Mouse (Mus musculus): ENCODE measurements around the gene Dock2.

Dock2 gene

DNA sequence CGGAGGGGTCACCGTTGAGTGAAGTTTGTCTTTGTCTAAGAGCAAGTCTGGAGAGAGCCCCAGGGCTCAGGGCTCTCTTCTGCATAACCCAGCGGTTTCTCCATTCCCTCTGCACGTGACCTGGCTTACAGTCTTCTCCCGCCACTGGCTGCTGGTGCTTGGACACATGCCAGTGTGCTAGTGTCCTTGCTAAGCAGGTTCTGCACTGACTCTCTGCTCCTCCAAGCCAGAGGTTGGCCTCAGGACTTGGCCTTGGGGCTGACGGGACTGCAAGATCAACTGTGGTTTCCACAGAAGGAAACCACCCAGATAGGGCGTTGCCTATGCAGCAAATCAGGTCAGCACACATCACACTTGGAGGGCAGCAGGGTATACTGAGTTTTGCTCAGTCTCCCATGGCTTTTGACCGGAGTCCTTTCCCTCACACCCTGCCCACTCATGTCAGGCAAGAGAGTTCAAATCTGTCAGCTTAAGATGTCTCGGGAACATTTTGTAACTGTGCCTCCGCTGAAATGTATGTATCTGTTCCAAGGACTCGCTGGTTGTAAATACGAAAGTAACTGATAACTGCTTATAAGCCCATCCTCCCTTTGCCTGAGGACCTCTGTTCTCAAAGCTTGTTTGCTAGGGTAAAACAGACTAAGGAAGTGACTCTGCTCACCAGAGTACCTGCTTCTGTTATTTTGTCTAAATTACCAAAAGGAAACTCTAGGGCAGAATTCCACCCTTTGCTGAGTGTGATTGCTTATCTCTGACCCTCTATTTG, 12.3 kb downstream of the Dock2 start:
- in situ Hi-C loops (cut with MboI; ENCODE audit: unreplicated experiment in 2 of 2), result no loop called here

DNA sequence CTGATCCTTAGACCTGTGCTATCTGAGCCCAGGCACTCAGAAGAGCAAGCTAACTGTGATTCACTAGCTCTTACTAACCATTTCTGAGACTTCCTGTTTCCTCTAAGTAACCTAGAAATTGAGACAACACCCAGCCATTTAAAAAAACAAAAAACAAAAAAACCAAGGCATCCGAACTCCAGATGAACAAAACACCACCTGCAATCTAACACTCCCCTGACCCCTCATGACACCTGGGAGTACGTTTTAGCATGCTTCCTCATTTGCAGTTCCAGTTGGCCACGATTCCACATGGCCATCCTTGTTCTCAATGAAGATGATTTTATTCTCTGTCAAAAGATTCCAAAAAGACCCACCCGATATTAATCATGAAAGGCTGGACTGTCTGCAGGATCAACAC, 13.0 kb downstream of the Dock2 start:
- in situ Hi-C loops (cut with MboI; ENCODE audit: unreplicated experiment in 2 of 2), result no loop called here

DNA sequence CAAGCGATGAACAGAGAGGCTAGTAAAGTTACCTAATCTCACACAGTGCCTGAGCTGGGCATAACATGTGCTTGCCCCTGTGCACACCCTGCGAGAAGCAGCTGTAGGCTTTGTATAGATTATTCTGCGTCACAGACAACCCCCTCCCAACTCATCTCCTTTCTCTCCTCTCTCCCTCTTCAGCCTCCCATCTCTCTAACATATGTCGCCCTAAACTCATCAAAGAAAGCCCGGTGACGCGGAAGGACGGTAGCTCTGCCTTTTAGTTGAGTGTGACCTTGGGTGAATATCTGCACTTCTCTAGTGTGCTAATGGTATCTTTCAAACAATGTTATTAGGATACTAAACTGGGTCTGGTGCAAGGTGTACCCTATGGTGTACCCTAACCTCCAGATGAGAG, 13.7 kb downstream of the Dock2 start:
- in situ Hi-C loops (cut with MboI; ENCODE audit: unreplicated experiment in 2 of 2), result no loop called here

DNA sequence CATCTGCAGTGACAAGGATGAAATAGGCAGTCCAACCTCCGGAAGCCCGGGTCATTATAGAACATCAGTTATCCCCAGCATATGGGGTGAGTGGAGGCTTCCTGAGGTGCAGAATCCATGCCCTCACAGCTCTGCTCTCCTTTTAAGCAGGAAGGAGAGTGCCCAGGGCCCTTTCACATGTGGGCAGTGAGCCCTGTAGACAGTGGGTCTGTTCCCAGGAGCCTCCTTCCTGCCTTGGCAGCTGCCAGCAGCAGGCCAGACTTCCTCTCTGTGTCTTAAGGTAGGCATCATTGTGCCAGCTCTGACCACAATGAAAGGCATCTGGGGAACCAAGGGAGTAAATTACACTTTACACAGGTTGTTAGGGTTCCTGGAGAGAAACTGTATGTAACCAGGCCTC, 14.3 kb downstream of the Dock2 start:
- in situ Hi-C loops (cut with MboI; ENCODE audit: unreplicated experiment in 2 of 2), result no loop called here

DNA sequence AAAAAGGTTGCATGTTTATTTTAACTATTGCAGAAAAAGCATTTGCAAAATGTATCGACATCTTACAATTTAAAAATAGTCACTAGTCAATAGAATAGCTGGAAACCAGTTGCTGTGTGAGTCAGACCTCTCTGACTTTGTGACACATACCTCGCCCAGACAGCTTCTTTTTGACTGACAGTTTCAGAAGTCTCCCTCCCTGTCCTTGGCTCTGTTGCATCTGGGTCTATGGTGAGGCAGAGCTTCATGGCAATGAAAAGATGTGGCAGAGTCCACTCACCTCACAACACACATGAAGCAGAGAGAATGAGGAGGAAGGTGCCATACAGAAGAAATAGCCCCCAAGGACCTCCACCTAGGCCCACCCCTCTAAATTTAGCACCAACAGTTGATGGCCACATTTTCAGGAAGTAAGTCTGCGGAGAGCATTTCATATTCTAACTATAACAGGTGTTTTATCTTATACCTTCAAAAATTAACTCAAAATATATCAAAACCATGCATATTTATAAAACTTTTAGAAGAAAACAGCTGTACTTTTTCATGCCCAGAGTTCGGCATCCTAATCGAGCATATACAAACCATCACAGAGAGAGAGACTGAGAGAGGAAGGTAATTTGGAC, 19.8 kb downstream of the Dock2 start:
- in situ Hi-C loops (cut with MboI; ENCODE audit: unreplicated experiment in 2 of 2), result no loop called here

DNA sequence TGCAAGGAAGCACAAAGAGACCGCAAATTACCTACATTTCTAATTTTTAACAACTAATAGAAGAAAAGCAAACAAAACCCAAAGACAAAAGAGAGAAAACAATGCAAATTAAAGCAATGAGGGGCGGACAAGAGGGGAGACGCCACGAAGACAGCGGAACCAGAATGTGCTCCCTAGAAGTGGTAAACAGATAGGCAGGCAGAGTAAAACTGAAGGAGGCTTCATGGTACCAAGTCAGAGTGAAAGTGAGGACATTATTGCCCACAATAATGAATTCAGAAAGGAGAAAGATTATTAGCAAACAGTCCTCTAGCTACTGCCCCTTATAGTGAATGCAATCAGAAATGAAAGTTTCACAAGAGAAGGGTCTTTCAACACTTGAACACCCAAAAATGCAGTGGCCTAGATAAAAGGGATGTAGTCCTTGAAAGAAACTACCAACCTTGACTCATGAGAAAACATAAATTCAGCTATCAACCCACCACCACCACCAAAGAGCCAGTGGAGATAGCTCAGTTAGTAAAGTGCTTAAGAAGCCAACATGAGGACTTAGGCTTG, 21.0 kb downstream of the Dock2 start:
- in situ Hi-C loops (cut with MboI; ENCODE audit: unreplicated experiment in 2 of 2), result no loop called here

DNA sequence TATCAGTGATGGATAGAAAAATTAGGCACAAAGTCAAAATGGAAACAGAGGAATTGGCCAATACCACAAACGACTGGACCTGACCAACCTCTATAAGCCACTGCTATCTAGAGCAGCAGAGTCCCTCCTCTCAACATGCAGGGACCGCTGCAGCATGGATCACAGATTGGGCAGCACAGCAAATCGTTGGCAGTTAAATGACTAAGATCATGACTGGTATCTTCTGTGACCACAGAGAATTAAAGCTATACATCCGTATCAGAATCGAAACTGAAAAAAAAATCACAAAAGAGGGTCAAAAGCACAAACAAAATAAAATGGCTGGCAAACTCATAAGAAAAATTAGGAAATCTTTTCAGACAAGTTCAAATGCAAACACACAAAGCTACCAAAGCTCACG, 21.6 kb downstream of the Dock2 start:
- in situ Hi-C loops (cut with MboI; ENCODE audit: unreplicated experiment in 2 of 2), result no loop called here

DNA sequence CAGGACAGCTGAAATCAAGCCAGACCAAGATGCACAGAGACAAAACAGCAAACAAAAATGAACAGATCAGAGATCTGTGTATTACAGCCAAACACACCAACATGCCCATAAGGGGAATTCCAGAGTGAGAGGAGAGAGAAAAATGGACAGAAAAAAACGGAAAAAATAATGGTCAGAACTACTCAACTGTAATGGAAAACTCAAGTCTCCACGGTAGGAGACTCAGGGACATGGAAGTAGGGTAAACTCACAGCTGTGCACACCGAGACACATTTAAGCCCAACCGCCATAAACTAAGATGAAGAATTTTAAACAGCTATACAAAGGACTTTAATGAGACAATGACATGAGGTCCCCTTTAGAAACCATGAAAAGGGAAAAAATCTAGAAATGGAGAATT, 24.1 kb downstream of the Dock2 start:
- in situ Hi-C loops (cut with MboI; ENCODE audit: unreplicated experiment in 2 of 2), result no loop called here

DNA sequence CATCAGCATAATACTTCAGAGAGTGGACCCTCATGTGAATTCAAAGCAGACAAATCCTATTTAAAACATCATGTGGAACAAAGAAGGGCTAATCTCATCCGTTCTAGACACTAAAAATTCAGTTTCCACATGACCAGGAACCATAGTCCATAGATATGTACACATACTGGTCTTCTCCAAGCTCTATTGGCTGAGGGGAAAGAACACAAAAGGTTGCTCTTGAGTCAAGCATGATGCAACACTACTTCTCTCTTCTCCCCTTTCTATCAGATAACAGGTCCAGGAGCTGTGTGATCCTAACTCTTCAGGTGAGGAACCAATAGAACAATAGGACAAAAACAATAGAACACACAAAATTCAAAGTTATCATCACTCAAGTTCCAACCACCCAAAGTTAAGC, 42.6 kb downstream of the Dock2 start:
- in situ Hi-C loops (cut with MboI; ENCODE audit: unreplicated experiment in 2 of 2), result no loop called here

DNA sequence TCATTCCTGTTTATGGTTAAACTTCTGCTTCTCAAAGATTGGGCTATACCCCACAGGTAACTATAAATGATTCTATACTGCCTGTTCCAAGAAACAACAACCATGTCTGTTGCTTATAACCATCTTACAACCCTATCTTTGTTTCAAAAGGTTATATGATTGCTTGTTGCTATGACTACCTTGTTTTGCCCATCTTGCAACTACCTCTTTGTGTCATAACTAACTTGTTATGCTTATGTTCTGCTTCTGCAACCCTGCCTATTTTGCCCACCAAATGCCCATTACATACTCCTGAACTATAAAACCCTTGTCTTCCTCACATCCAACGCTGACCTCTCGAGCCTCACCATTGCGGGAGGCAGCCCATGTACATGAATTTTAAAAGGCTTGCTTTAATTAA, 43.9 kb downstream of the Dock2 start:
- in situ Hi-C loops (cut with MboI; ENCODE audit: unreplicated experiment in 2 of 2), result no loop called here

DNA sequence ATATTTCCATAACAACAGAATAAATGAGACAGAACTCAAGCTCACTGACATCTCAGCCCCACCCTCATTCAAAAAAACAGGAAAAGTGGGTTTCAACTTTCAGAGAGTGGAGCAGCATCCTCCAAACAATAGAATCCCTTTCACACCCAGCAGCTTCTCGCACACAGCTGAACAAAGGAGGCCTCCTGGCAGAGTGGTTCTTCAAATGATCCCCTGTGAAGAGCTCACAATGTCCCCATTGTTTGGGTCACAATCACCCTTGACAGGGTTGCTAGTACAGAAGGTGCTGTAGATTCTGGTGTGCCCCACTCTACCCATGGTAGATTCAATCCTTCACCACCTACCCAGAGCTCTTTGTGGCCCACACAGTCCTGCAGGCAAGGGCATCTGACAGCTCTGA, 44.7 kb downstream of the Dock2 start:
- in situ Hi-C loops (cut with MboI; ENCODE audit: unreplicated experiment in 2 of 2), result no loop called here

DNA sequence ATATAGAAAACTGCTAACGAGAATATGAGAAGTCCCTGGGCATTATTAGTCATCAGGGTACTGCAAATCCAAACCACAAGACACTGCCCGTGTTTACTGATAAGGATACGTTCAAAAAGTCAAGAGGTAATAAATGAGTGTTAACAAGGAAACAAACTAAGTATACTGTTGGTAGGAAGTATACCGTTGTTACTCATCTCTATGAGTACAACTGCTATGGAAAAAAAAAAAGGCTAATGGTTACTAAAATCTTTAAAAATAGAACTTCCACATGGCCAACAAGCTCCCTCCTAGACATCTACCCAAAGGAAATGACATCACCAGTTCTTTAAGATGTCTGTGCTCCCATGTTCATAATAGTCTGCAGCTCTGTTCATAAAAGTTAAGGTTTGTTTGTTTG, 46.5 kb downstream of the Dock2 start:
- in situ Hi-C loops (cut with MboI; ENCODE audit: unreplicated experiment in 2 of 2), result no loop called here

DNA sequence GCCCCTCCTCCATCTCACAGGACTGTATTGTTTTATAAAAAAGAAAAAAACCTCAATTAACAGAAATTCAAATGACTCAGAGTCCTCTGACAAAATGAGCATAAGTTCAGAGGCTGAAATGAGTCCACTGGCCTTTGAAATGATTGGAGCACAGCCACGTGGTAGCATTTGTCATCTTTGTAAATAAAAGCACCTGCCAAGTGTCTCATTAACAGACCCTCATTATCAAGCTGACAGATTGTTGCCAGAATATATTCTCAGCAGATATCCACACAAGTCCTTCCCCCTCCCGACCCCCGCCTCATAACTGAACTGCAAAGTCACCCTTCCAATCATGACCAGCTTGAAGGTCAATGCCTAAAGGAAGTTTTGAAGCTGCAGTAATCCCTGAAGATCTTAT, 49.7 kb downstream of the Dock2 start:
- in situ Hi-C loops (cut with MboI; ENCODE audit: unreplicated experiment in 2 of 2), result no loop called here

DNA sequence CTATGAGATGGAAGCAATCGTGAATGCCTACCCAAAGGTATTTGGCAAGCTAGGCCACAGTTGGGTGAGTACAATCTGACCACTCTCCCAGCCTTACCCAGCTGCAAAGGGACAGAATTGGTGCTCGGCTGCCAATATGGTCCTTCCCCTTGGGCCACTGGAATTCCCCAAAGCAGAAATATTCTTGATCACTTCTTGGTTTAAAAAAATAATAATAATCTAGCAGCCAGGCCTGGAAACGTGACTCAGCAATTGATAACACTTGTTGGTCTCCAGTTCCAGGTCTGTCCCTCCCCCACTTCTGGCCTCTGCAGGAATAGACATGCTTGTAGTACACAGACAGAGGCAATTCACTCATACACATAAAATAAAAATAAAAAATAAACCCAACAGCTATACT, 56.2 kb downstream of the Dock2 start:
- in situ Hi-C loops (cut with MboI; ENCODE audit: unreplicated experiment in 2 of 2), result no loop called here

DNA sequence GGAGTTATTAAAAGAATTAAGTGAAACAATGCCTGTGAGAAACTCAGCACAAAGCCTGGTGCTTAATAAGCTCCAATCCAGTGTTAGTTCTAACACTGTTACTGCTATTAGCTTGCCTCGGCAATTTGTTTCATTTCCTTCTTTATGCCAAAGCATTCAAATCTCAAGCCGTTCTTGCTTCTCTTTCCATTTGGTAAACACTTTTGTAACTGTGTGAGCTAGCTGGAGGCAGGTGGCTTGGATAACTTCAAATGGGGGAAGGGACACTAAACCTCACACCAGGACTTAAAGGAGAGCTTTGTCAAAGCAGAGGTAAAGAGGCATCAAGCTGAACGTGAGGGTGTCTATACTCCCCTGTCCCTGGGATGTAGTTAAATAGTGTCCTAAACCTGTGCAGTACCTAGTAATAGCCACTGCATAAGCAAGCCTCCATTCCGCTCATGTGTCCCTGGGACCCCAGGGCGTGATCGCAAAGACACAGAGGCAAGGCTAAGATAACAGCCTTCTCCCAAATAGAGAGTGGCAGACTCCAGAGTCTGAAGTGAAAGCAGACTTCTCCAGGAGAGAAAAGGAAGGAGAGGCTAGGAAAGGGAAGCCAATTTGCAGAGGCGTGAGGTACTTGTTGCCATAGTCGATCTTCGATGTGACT, 56.9 kb downstream of the Dock2 start:
- in situ Hi-C loops (cut with MboI; ENCODE audit: unreplicated experiment in 2 of 2), result no loop called here

DNA sequence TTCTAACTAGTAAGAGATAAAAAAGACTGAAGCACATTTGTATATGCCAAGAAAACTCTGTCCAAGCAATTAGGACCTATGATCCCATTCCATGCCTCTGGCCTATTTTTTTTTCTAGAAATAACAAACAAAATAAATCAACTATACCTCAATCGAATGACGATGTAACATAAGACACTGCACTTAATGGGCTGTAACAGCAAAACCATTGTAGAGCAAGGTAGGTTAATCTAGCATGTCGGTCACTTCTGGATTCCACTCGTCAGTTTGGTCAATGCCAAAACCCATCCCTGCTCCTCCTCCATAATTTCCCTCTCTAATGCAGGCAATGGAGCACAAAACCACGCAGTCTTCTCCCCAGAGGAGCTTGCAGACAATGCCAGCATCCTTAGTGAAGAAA, 70.3 kb downstream of the Dock2 start:
- in situ Hi-C loops (cut with MboI; ENCODE audit: unreplicated experiment in 2 of 2), result no loop called here

DNA sequence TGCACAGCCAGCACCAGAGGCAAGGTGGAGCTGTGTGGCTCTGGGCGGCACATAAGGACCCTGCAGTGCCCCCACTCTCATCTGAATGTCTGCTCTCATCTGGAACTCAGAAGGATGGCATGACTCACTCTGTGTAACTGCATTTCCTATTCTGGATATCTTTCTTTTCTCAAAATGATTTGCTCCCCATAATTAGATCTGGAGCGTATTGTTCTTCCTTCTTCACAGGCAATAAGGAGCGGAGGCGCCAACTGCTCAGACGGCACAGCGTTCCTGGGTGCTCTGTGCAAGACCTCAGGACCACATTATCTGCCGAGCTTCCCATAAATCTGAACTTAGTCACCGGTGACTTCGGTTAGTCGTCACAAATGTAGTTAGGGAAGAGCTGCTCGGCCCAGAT, 75.4 kb downstream of the Dock2 start:
- in situ Hi-C loops (cut with MboI; ENCODE audit: unreplicated experiment in 2 of 2), result loop anchor here in 1 of 2 experiments (5.0 kb wide), 1 partner anchor 69 kb away; no protein-coding TSS in a partner anchor

DNA sequence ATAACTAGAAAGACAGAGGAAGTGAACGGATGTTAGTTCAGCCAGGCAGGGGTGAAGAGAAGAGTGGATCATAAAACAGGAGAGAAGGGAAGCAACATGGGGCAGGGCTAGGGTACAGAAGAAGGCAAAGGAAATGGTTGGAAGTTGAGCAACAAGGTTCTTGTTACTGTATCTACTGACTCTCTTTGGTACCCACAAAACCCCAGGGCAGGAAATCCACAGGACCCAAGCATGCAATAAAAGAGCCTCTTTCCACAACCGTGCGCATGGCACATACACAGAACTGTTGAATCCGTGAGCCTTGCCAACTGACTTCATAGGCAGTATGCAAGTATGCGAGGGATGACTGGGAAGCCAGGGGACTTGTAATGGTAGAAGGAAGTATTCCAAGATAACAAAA, 76.3 kb downstream of the Dock2 start:
- in situ Hi-C loops (cut with MboI; ENCODE audit: unreplicated experiment in 2 of 2), result loop anchor here in 1 of 2 experiments (5.0 kb wide), 1 partner anchor 70 kb away; no protein-coding TSS in a partner anchor

DNA sequence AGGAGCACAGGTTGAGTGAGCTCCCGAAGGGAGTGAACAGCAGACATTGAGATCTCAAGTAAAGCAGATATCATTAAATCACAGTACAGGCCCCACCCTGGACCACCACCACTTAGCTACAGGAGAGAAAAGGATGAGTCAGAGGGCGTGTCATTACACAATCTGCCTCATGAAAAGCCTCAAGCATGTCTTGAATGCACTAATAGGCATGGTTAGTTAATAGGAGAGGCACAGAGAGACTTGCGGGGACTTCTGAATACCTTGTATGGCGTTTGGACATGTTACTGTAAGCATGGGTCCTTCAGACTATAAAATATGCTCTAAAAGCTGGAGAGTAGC, 78.6 kb downstream of the Dock2 start:
- in situ Hi-C loops (cut with MboI; ENCODE audit: unreplicated experiment in 2 of 2), result loop anchor here in 1 of 2 experiments (5.0 kb wide), 1 partner anchor 72 kb away; no protein-coding TSS in a partner anchor

DNA sequence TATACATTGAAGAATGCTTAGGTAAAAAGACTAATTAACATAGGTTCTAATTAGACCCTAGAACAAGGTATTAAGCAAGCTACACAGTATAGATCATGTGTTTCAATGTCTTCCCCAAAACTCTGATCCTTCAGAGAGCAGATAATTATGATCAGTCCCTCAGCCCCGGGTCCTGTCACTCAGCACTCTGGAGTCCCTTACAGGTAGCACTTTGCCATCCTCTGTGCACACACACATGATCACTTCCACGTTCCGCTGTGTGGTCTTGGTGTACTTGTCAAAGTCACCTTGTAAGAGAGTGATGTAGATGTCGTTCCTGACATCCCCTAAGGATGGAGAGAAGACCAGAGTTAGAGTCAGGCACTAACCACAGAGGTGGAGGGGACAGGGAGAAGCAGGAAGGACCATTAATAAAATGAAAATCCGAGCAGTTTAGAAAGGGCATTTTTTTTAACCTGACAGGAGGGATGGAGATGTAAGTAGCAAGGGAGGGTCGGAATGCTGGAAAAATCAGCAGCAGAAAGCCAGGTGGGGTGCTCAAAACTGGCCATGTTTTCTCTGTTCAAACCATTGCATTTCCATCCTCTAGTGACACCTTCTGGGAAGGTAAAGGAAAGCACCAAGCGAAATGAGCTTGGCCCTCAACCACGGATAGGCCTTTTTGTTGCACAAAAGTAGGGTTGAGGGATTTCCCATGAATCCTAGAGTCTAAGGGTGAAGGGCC, 79.1 kb downstream of the Dock2 start:
- in situ Hi-C loops (cut with MboI; ENCODE audit: unreplicated experiment in 2 of 2), result loop anchor here in 1 of 2 experiments (5.0 kb wide), 1 partner anchor 73 kb away; no protein-coding TSS in a partner anchor

DNA sequence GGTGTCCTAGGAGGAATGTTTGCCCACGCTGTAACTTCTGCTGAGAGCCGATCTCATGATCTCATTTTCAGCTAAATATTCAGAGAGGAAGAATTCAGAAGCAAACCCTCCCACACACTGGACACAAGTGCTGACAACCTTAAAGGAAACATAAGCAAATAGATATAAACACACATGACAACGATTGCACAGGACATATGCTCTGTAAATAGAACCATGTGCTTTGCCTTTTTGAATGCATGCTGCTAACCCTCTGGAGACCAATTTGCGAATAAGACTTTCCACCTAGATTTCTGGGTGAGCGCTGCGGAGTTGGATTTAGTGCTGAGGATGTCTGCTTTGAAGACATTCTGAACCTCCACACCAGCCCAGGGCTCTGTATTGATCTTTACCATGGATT, 79.8 kb downstream of the Dock2 start:
- in situ Hi-C loops (cut with MboI; ENCODE audit: unreplicated experiment in 2 of 2), result no loop called here

All from v-Abl transformed pro-B cells (cell line).